Mouse (Mus musculus) right cerebral cortex, postnatal 36 days (tissue): ENCODE data around the gene Bid.
"Not testable (repeated sequence)": the region's sequence is repeated elsewhere in the genome, so short reads cannot be mapped to it uniquely, and the experiment has no call there.

ENCODE experiments used
- DNase-seq, 2 experiments: peaks; one replicate each; pipeline ENCODE4 v3.0.0; 2022; ENCODE audit warnings: low spot score in 2 of 2, mixed read lengths in 1 of 2

Bid gene

DNA sequence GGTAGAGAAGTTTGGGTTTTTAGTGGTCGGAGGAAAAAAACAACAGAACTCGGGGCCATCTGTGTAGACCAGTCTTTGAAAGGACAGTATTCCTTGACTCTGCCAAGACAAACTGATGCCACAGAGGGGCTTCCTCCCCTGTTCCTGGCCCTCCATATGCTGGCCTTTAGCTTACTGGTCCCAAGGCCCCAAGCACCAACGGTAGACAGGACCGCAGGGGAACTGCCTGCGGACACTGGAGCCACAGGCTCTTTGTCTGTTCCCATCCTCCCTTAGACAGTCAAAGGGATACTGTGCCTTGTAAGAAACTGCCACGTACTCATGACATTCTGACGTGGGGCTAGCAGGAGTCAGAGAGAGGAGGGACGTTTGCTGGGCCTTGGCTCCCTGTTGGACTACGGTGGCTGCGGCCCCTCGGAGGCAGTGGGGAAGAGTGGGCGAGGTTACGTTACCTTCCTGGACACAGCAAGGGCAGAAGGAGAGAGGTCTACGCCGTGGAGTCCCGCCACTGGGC is 20.5 kb upstream of the Bid start:
- no peak for DNase-seq

DNA sequence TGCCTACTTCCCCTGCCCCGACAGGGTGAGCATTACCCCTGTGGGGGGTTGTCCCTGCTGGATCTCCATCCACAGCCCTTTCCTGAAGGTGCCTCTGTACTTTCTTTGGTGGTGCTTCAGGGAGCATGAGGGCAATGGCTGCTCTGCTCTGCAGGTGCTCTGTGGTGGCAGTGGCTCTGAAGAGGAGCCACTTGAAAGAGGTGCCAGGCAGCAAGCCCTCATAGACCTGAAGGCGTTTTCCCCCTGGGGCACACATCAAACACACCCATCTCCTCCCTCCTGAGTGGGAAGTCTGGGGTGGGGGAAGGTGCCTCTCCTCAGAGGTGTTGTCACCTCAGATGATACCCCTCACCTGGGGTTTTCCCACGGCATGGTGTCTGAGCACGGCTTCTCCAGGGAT is 17.5 kb upstream of the Bid start:
- no peak for DNase-seq

DNA sequence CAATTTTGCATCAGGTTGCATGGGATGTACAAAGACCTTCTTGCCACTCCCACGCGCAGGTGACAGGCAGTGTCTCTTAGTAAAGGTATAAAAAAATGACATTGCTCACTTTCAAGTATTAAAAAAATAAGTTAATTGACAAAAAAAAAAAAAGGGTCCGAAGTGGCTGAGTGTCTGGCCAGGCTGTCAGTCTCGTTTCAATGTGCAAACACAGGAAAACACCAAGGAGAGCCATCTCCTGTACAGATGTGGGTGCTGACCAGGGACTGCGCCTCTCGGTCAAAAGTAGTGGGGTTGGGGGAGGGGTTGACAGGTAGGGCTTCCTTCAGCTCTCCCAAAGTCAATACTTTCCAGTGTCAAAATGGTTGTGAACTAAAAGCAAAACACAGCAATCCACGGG is 17.0 kb upstream of the Bid start:
- DNase-seq: no peak

DNA sequence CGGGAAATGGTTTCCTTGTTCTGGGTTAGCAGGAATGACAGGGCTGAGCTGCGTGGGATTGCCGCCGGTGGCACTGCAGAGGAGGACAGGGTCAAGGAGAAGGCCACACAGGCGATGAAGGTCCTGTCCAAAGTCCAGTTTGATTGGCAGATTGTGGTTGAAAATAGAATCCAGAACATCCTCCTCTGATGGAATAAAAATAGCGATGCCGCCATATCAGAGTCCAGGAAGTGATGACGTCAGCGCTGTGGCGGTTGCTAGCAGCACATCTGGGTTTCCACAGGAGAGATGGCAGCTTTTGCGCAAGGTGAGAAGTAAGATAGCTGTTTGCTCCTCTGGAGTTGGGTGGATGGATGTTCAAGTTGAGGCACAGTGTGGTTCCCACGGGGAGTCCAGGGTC is 15.9 kb upstream of the Bid start:
- no peak for DNase-seq

DNA sequence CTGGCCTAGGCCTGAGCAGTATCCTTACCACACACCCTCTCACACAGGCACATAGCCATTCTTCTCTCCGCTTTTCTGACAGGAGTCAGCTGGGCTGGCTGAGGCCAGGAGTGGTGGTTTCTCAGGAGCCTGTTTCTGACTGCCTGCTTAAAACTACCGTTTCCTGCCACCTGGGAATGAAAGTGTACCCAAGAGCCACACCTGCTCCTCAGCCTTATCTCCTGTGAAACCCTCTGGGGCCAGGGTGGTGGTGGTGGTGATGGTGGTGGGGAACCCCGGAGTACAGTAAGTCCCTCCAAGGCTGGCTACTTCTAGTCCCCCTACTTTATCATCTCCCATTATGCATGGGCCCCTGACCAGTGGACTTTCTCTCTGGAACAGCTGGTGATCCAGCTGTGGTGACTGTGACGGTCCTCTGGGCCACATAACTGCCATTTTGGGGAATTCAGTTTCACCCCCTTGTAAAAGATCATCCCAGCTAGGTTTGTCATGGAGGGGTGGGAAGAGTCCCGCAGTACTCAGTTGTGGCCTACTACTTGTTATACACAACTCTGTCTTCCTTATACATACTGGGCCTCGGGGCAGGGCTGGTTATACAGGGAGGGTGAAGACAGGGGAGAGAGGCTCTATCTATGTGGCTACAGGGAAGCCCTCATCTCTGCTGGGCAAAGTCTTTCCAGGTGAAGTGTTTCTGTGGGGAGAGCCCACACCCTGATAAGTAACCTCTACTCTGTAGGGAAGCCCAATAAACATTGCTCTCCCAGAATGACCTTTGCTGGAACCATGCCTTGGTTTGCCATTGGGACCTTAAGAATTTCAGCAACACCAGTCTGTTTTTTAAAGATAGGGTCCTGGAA is 14.0 kb upstream of the Bid start:
- no peak for DNase-seq

DNA sequence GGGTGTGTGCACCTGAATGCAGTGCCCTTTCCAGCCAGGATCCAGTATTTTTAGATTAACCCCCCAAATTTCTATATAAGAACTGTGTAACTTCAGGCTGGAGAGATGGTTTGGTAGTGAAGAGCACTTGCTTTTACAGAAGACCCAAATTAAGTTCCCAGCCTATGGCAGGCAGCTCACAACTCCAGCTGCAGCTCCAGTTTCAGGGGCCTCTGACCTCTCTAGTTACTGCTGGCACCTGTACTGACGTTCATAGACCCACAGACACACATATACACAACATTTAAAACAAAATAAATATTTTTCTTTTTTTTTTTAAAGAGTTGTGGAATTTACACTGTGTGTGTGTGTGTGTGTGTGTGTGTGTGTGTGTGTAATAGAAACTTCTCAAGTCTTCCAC is 12.8 kb upstream of the Bid start:
- DNase-seq: no peak

DNA sequence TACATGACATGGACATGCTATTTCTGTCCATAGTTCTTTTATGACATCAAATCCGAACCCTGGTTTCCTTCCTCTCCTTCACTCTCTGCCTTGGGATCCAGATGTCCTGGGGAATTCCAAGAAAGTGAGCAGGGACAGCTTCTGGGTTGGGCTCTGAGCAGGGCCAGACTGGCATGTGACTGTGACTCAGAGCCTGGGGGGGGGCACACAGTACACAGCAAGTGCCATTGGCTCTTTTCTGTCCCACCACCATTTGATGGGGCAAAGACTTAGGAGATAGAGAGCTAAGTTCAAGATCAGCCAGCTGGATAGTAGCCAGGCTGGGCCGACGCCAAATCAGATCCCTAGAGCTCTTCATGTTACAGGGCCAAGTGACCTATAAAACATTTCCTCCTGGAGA is 11.1 kb upstream of the Bid start:
- no peak for DNase-seq

DNA sequence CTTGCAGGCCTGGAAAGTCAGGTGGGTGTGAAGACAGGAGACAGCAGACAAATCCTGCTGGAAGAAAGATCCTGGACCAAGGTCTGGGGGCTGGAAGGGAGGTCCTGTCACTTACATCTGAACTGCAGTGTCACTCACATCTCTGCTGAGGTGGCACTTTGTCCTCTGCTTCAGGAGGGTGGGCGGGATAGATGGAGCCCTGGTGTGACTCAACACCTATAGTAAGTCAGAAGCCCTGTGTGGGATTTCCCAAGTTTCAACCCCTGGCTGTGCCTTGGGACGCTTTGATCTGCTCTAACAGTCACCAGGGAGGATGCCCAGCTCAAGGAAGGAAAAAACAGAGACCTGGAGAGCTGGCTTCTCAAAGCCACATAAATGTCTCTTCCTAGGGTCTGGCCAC is 10.2 kb upstream of the Bid start:
- no peak for DNase-seq

DNA sequence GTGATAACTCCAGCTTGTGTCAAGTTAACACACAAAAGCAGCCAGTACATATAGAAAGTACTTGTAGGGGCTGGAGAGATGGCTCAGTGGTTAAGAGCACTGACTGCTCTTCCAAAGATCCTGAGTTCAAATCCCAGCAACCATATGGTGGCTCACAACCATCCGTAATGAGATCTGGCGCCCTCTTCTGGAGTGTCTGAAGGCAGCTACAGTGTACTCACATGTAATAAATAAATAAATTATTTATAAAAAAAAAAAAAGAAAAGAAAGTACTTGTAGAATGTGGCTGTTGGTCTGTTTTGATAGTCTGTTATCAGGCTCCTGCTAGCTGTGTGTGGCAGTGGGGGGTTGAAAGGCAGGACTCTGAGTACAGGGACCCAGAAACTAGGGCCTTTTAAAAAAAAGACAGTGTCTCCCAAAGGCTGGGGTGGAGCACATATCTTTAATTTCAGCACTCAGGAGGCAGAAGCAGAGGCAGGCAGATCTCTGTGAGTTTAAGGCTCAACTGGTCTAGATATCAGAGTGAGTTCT is 8.2 kb upstream of the Bid start:
- not testable (repeated sequence) for DNase-seq

DNA sequence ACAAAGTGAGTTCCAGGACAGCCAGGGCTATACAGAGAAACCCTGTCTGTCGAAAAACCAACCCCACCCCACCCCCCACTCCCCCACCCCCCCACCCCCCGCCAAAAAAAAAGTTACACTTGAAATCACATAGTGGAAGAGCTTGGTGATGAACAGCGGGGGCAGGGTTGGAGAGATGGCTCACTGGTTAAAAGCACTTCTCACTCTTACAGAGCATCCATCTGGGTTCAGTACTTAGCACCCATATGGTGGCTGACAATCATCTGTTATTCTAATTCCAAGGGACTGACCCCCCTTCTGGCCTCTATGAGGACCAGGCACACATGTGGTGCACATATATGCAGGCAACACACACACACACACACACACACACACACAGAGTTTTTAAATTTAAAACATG is 1.3 kb upstream of the Bid start:
- no peak for DNase-seq

DNA sequence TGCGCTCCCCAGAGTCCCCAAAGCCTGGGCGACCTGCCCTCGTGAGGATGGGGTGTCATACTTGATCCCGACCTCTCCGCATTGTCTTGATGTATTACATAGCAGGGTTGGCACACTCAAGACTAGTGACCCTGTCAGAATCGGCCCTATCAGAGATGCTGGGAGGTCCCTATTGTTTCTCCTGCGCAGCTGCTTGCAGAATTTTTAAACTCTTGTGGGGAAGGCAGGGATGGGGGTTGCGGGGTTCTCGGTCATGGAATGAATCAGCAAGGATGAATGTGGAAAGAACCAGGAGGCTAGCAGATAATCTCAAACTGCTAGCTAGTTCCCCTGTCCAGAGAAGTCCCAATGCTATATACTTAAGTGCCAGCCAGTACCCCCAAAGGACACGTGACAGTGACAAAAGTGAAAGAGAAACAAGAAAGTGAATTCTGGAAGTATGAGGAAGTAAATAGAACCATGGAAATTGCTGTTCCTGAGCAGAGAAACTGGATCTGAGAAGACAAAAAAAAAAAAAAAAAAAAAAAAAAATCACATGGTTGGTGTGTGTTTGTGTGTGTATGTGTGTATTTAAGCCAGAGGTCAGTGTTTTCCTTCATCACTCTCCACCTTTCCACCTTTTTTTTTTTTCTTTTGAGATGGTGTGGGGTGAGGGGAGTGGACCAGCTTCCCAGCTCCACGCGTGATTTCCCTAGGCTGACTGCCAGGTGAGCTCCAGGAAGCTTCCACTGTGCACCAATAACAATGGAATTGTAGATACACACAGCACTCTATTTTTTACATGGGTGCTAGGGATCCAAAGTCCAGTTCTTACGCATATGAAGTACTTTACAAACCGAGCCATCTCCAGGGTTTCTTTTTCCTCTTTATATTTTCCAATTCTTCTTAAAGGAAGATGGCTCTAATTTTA is 574 bp upstream of the Bid start:
- DNase-seq: not testable (repeated sequence)

DNA sequence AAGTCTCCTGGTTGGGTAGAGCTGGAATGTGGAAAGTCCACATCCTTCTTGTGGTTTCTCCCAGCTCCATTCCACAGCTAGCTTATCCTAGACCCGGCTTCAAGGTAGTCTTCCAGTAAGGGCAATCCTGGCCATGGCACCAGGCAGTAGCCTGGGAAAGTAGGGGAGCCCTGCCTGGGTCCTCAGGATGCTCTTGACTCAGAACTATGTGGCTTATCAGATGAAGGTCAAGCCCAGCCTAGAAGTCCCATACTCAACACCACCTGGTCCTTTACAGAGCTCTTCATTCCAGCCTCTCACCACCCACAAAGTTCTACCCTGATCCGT is 1.0 kb downstream of the Bid start:
- no peak for DNase-seq

DNA sequence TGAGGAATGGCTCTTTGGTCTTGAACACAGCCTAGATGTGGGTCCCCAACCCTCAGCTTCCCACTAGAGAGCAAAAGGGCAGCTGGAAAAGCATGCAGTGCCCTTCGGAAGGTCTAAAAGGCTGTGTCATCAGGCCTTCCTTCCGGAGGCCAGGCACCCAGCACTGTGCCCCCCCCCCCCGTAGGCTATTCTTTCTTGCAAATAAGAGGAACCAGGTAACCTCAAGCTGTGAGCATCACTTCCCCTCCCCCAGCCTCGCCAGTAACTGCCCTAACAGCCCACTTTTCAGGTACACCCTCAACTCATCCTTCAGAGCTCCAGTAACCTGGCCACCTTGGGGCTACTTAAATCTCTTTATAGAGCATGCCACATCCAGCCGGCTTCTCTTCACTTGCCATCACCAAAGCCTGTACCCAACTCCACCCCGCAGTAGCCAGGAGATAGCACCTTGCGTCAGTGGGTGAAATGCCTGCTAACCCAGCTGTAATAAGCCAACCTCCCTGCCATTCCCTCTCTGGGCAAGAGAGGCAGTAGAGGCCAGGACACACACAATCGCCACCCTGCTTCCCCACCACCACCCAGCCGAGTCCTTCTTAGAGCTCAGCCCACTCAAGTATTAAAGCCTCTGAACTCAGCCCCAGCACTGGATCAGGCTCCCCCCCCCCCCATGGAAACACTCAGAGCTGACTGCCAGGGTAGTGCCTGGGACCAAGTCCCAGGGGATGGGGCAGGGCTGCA is 1.6 kb downstream of the Bid start:
- no peak for DNase-seq

DNA sequence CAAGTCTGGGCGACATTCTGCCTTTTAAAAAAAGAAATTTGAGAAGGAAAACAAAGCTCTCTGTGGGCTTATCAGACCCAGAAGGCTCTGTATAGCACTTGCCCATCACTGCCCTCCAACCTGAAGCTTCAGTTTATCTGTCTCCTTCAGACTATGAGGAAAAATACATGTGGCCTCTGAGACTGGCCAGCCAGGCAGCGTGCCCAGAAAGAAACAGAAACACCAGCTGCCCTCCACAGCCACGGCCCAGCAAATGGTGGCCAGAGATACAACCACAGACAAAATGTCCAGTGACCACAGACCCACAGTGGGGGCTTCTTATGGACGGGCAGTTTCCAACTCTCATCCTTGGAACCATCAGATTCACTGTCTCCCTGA is 2.1 kb downstream of the Bid start:
- no peak for DNase-seq

DNA sequence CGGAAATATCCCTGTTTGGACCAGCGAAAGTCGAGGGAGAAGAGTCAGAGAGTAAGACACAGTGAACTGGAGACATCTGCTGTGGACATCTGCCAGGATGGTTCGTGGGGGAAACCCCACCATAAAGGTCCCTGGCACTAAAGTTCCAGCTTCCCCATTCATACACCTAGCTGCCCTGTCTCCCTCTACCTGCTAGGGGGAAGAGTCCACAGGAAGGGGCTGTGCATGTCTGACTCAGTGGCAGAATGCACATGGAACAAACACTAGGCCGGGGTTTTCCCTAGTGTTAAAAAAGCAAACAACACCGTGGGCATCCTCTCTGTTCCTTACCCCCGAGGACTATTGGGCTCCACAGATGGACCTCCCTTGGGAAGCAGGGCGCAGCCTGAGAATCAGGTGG is 2.9 kb downstream of the Bid start:
- DNase-seq: no peak

DNA sequence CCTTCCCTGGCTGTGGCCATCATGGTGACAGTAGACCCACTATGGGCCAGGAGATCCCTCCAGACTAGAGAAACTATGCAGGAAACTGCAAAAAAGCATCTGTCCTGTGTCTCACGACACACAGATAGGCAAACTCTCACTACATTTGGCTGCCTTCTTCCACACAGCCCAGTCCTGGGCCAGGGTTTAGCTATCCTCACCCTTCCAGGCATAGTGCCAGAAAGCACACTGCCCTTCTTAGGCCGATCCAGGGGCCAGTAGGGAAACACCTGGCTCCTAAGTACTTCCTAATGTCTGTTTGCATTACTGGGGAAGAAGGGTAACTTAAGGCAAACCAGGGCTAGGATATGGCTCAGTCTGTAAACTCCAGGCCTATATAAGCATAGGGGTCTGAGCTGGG is 3.7 kb downstream of the Bid start:
- DNase-seq: no peak

DNA sequence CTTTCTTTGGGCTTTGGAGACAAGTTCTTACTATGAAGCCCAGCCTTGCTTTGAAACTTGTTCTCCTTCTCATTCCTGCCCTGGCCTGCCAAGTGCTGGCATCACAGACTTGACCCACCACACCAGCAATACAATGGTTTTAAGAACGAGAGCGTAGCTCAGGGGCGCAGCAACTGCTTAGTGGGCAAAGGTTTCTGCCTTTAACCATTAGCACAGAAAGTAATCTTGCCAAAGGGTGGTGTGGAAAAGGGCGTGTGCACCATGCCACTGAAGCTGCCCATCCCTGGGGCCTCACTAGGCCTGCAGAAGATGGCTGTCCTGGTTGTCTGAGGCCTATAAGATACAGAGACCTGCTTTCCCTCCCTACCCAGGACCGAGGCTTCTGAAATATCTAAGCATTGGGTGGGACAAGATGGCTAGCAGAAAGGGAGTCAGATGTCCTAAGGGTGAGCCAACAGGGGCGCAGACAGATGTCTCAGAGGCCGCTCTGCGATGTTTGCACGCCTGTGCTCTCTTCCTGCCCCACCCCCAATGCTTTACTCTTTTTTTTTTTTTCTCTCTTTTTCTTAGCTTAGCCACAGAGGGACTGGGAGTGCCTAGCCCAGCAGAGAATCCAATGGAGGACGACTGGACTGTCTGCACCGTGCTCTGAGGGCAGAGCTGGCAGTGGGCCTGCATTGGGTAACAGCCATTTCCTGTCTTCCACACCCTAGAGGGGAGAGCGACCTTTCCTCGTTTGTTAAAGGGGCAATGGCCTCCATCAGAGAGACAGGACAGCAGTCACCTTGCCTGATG is 5.2 kb downstream of the Bid start:
- no peak for DNase-seq

DNA sequence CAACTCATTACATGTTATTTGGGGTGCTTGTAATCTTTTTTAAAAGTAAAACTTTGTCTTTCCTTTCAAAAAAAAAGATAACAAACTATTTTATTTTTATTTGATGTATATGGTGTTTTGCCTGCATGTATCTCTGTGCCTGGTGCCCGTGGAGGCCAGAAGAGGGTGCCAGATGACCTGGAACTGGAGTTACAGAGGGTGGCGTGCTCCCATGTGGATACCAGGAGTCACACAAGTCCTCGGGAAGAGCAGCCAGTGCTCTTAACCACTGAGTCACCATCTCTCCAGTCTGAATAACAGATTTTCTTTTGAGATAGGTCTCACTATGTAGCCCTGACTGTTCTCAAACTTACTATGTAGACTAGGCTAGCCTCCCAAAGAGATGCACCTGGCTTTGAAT is 7.2 kb downstream of the Bid start:
- no peak for DNase-seq

DNA sequence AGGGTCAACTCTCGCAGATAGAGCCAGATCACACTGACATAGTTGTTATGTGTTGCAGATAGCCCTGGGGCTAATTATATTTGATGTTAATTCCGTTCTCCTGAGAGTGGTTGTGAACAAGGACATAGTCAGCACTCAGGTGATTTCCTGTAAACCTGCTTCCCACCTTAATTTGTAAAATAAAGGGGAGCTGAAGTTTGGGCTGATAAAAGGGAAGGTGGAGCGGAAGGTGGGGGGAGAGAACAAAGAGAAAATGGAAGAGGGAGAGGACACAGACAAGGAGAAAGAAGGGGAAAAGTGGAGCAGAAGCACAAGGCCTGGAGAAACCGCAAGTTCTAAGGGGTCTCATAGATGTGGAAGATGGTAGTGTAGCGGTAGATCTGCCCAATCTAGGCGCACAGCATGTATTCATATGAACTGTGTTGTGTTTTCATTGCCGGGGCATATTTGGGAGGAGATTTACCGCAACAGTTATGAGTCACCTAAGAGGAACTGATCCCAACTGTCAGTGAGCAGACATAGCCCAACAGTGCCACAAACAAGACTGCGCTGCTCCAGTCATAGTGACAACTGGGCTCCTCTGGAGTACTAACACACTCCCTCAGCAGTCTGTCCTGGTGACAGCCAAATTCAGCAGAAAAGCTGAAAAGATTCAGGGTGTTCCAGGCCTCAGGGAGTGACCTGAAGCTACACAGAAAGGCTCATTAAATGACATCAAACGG is 8.6 kb downstream of the Bid start:
- not testable (repeated sequence) for DNase-seq

DNA sequence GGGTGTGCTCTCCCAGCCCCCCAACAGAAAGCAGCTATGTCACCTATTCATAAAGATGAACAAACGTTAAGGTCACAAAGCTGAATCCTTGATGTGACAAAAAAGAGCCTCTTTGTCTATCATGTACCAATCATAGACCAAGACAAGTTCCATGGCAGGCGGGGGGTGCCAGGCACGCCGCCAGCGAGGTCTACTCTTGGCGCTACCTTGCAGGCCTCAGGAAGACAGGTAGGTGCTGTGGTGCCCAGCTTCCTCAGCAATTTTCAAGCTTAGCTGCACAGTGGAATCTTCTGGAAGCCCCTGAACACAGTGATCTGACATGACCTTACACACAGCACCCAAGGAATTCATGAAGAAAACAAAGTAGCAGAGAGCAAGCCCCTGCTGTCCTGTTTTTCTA is 10.1 kb downstream of the Bid start:
- DNase-seq: no peak

DNA sequence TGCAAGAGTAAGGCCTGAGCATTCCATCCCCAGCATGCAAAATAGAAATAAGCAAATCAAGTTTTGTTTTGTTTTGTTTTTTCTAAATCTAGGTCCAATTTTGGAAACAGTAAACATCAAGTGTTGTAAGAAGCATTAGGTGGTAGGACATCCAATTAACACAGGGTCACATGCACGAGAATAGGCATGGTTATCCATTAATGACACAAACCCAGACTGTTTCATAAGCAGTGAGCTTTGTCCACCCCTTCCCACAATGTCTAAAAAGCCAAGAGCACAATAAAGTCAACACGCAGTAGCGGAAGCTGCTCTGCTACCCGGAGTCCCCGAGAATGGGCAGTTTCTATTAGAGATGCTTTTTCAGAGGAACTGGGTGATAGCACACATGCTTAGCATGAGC is 11.5 kb downstream of the Bid start:
- DNase-seq: no peak
